Mouse (Mus musculus): ENCODE data around the gene Tfeb. TPM values are rescaled to one million over a fixed set of nuclear protein-coding genes. Genes with fewer than 3 reads are reported as not detected.
A peak's percentile ranks its signal among the peaks of the same experiment; 100 is the strongest.

Tfeb gene
- polyA plus RNA-seq, 1 experiment from 2014 or later, result 9.6 TPM

GRCm38 (mm10) chr17:47813616-47814015, 76.8 kb downstream of the Tfeb start:
- 0 out of 2 replicates have a peak overlapping the region, but pooled peaks have one; percentile 17 for H3K27ac ChIP-seq (ENCODE audit: low read depth, low read length)
- DNase-seq (ENCODE audit: low spot score), result no peak

GRCm38 (mm10) chr17:47814496-47814895, 77.7 kb downstream of the Tfeb start:
- H3K27ac ChIP-seq (ENCODE audit: low read depth, low read length), result no peak overlapping the region

More at GRCm38 (mm10) chr17:47813616-47814015, 76.8 kb downstream of the Tfeb start:
- Histone ChIP-seq H3K4me3 (ENCODE audit: low read depth, low read length) (no peak overlapping the region), H3K9ac (ENCODE audit: low read depth, low read length) (no peak overlapping the region), H3K9me3 (ENCODE audit: control insufficient read depth, low read length) (no peaks in the 10 kb centered on the region), H3K4me1 (replicated peaks; ENCODE audit: control insufficient read depth, insufficient read depth, low read length) (peaks cover 8% of the 10 kb centered on the region), H3K36me3 (ENCODE audit: control insufficient read depth, insufficient read depth, low read length) (0 out of 2 replicates have a peak, but pooled peaks cover 3% of the 10 kb centered on the region), H3K27me3 (replicated peaks; ENCODE audit: control insufficient read depth, insufficient read depth, low read length) (no peaks in the 10 kb centered on the region), H3K4me2 (no peak overlapping the region)
- 43% methylated on average over 5 of the region's 5 CpGs for WGBS
- ATAC-seq (replicated peaks; ENCODE audit: low FRiP score), result no peak

GRCm38 (mm10) chr17:47815446-47815845, 78.6 kb downstream of the Tfeb start:
- H3K27ac ChIP-seq (ENCODE audit: low read depth, low read length), result no peak overlapping the region
- ATAC-seq (replicated peaks; ENCODE audit: low FRiP score), result no peak; the same call in 1 of the 2 replicates
- no peak overlapping the region for H3K9ac ChIP-seq (ENCODE audit: low read depth, low read length)
- no peaks in the 10 kb centered on the region for H3K9me3 ChIP-seq (ENCODE audit: control insufficient read depth, low read length)
- H3K4me1 ChIP-seq (replicated peaks; ENCODE audit: control insufficient read depth, insufficient read depth, low read length), result peaks cover 5% of the 10 kb centered on the region
- H3K4me2 ChIP-seq, result no peak overlapping the region
- no peaks in the 10 kb centered on the region for H3K27me3 ChIP-seq (replicated peaks; ENCODE audit: control insufficient read depth, insufficient read depth, low read length)
- no peak overlapping the region for H3K4me3 ChIP-seq (ENCODE audit: low read depth, low read length)
- WGBS, result 64% methylated on average over 10 of the region's 10 CpGs
- no peak for DNase-seq (ENCODE audit: low spot score)
- H3K36me3 ChIP-seq (ENCODE audit: control insufficient read depth, insufficient read depth, low read length), result 0 out of 2 replicates have a peak, but pooled peaks cover 3% of the 10 kb centered on the region

More at GRCm38 (mm10) chr17:47814496-47814895, 77.7 kb downstream of the Tfeb start:
- H3K9ac ChIP-seq (ENCODE audit: low read depth, low read length), result no peak overlapping the region
- WGBS, result 51% methylated on average over 6 of the region's 6 CpGs
- no peak overlapping the region for H3K4me2 ChIP-seq
- no peak for DNase-seq (ENCODE audit: low spot score)
- no peaks in the 10 kb centered on the region for H3K27me3 ChIP-seq (replicated peaks; ENCODE audit: control insufficient read depth, insufficient read depth, low read length)
- H3K4me3 ChIP-seq (ENCODE audit: low read depth, low read length), result no peak overlapping the region
- 0 out of 2 replicates have a peak, but pooled peaks cover 3% of the 10 kb centered on the region for H3K36me3 ChIP-seq (ENCODE audit: control insufficient read depth, insufficient read depth, low read length)
- no peak for ATAC-seq (replicated peaks; ENCODE audit: low FRiP score)
- peaks cover 8% of the 10 kb centered on the region for H3K4me1 ChIP-seq (replicated peaks; ENCODE audit: control insufficient read depth, insufficient read depth, low read length)
- no peaks in the 10 kb centered on the region for H3K9me3 ChIP-seq (ENCODE audit: control insufficient read depth, low read length)

GRCm38 (mm10) chr17:47818038-47818725, 81.4 kb downstream of the Tfeb start:
- WGBS, result 86% methylated on average over 13 of the region's 13 CpGs
- 0 out of 2 replicates have a peak, but pooled peaks cover 6% of the 10 kb centered on the region for H3K36me3 ChIP-seq (ENCODE audit: control insufficient read depth, insufficient read depth, low read length)
- H3K4me2 ChIP-seq, result no peak overlapping the region
- no peak overlapping the region for H3K9ac ChIP-seq (ENCODE audit: low read depth, low read length)
- H3K4me1 ChIP-seq (replicated peaks; ENCODE audit: control insufficient read depth, insufficient read depth, low read length), result peaks cover 5% of the 10 kb centered on the region
- H3K9me3 ChIP-seq (ENCODE audit: control insufficient read depth, low read length), result no peaks in the 10 kb centered on the region
- no peak for DNase-seq (ENCODE audit: low spot score)
- ATAC-seq (replicated peaks; ENCODE audit: low FRiP score), result no peak
- H3K27me3 ChIP-seq (replicated peaks; ENCODE audit: control insufficient read depth, insufficient read depth, low read length), result no peaks in the 10 kb centered on the region
- H3K27ac ChIP-seq (ENCODE audit: low read depth, low read length), result no peak overlapping the region
- no peak overlapping the region for H3K4me3 ChIP-seq (ENCODE audit: low read depth, low read length)

- Histone ChIP-seq H3K4me3 (ENCODE audit: low read depth, low read length) (no peak overlapping the region), H3K4me2 (no peak overlapping the region), H3K27me3 (replicated peaks; ENCODE audit: control insufficient read depth, insufficient read depth, low read length) (no peaks in the 10 kb centered on the region), H3K9ac (ENCODE audit: low read depth, low read length) (no peak overlapping the region), H3K4me1 (replicated peaks; ENCODE audit: control insufficient read depth, insufficient read depth, low read length) (no peaks in the 10 kb centered on the region), H3K36me3 (ENCODE audit: control insufficient read depth, insufficient read depth, low read length) (peaks cover 9% of the 10 kb centered on the region; the same call in 1 of the 2 replicates), H3K27ac (ENCODE audit: low read depth, low read length) (no peak overlapping the region), H3K9me3 (ENCODE audit: control insufficient read depth, low read length) (no peaks in the 10 kb centered on the region)
- WGBS, result 86% methylated on average over 8 of the region's 8 CpGs
- ATAC-seq (replicated peaks; ENCODE audit: low FRiP score), result no peak
- no peak for DNase-seq (ENCODE audit: low spot score)
These were observed 84.5 kb downstream of the Tfeb start for GRCm38 (mm10) chr17:47821339-47821738.

- Histone ChIP-seq H3K4me3 (ENCODE audit: low read depth, low read length) (peak overlapping the region; percentile 8; the same call in 1 of the 2 replicates), H3K27me3 (replicated peaks; ENCODE audit: control insufficient read depth, insufficient read depth, low read length) (peaks cover 33% of the 10 kb centered on the region), H3K4me1 (replicated peaks; ENCODE audit: control insufficient read depth, insufficient read depth, low read length) (peaks cover 16% of the 10 kb centered on the region), H3K4me2 (peak overlapping the region; percentile 70), H3K27ac (ENCODE audit: low read depth, low read length) (no peak overlapping the region), H3K9me3 (ENCODE audit: control insufficient read depth, low read length) (no peaks in the 10 kb centered on the region), H3K9ac (ENCODE audit: low read depth, low read length) (no peak overlapping the region), H3K36me3 (ENCODE audit: control insufficient read depth, insufficient read depth, low read length) (0 out of 2 replicates have a peak, but pooled peaks cover 4% of the 10 kb centered on the region)
- WGBS, result 34% methylated on average over 9 of the region's 9 CpGs
- ATAC-seq (replicated peaks; ENCODE audit: low FRiP score) (no peak), DNase-seq (ENCODE audit: low spot score) (no peak)
These were observed 94.3 kb downstream of the Tfeb start for GRCm38 (mm10) chr17:47831161-47831560.

- H3K4me2 ChIP-seq, result peak overlapping the region; percentile 70
- peaks cover 35% of the 10 kb centered on the region for H3K27me3 ChIP-seq (replicated peaks; ENCODE audit: control insufficient read depth, insufficient read depth, low read length)
- H3K27ac ChIP-seq (ENCODE audit: low read depth, low read length), result peak overlapping the region; percentile 8; the same call in 1 of the 2 replicates
- WGBS, result 48% methylated on average over 5 of the region's 5 CpGs
- H3K36me3 ChIP-seq (ENCODE audit: control insufficient read depth, insufficient read depth, low read length), result 0 out of 2 replicates have a peak, but pooled peaks cover 4% of the 10 kb centered on the region
- H3K9ac ChIP-seq (ENCODE audit: low read depth, low read length), result no peak overlapping the region
- no peak for ATAC-seq (replicated peaks; ENCODE audit: low FRiP score)
- H3K4me1 ChIP-seq (replicated peaks; ENCODE audit: control insufficient read depth, insufficient read depth, low read length), result peaks cover 16% of the 10 kb centered on the region
- H3K4me3 ChIP-seq (ENCODE audit: low read depth, low read length), result peak overlapping the region; percentile 63
- no peak for DNase-seq (ENCODE audit: low spot score)
- no peaks in the 10 kb centered on the region for H3K9me3 ChIP-seq (ENCODE audit: control insufficient read depth, low read length)
These were observed 94.9 kb downstream of the Tfeb start for GRCm38 (mm10) chr17:47831772-47832171.

GRCm38 (mm10) chr17:47832501-47833028, 95.7 kb downstream of the Tfeb start:
- no peaks in the 10 kb centered on the region for H3K36me3 ChIP-seq (ENCODE audit: control insufficient read depth, insufficient read depth, low read length)
- H3K27me3 ChIP-seq (replicated peaks; ENCODE audit: control insufficient read depth, insufficient read depth, low read length), result peaks cover 35% of the 10 kb centered on the region
- WGBS, result 9% methylated on average over 17 of the region's 17 CpGs
- peak overlapping the region; percentile 63 for H3K4me3 ChIP-seq (ENCODE audit: low read depth, low read length)
- no peak overlapping the region for H3K27ac ChIP-seq (ENCODE audit: low read depth, low read length)
- peak overlapping the region; percentile 64 for H3K9ac ChIP-seq (ENCODE audit: low read depth, low read length)
- peak overlapping the region; percentile 70 for H3K4me2 ChIP-seq
- peaks cover 16% of the 10 kb centered on the region for H3K4me1 ChIP-seq (replicated peaks; ENCODE audit: control insufficient read depth, insufficient read depth, low read length)
- ATAC-seq (replicated peaks; ENCODE audit: low FRiP score) (peak; percentile 32; the same call in 1 of the 2 replicates), DNase-seq (ENCODE audit: low spot score) (peak; percentile 60)
- no peaks in the 10 kb centered on the region for H3K9me3 ChIP-seq (ENCODE audit: control insufficient read depth, low read length)

All from liver, embryonic 11.5 days (tissue).